Mouse (Mus musculus) erythroblast, embryonic 14.5 days (primary cell): ENCODE results near the gene Gngt2.
"Not testable (repeated sequence)": the region's sequence is repeated elsewhere in the genome, so short reads cannot be mapped to it uniquely, and the experiment has no call there.

Source experiments
- GATA1 ChIP-seq: IDR thresholded peaks from 2 replicates; pipeline ENCODE4 v1.6.1; 2012; ENCODE audit warnings: low read length, inconsistent platforms, mixed read lengths
- TAL1 ChIP-seq: IDR thresholded peaks from 3 replicates; pipeline ENCODE4 v1.6.1; 2012; ENCODE audit warnings: low read length, inconsistent platforms, mixed read lengths

- not testable (repeated sequence) for TF ChIP-seq TAL1, GATA1
Observed at GRCm38 (mm10) chr11:95879861-95880260, 42.8 kb downstream of the Gngt2 start.
